Mouse (Mus musculus): ENCODE measurements around the gene Manf.

Gene Manf

DNA sequence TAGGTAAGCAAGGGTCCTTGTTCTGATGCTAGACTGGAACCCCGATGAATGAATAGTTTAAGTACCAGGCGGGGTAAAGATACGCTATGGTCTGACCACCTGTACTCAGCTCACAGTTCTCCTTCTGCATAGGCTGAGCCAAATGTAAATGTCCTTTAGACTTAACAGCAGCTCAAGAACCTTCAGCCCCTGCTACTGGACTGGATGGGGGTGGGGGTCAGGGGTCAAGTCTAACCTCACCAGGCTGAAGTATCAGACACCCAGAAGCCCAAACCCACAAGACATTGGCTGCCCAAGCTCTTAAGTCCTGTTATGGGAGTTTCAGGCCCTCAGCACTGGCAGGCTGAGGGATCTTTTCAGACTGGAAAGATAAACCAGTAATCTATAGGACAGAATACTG is 3.4 kb downstream of the Manf start:
- ChIA-PET POLR2A (interaction anchor here in 2 of 4 experiments (0.6 to 2.2 kb wide), 8 partner anchors 10 to 203 kb away, joined by 3 to 9 read pairs (median 4); partner anchors contain the start of gene Tex264 (in 1 of the 2)), CTCF (no interaction called here)

DNA sequence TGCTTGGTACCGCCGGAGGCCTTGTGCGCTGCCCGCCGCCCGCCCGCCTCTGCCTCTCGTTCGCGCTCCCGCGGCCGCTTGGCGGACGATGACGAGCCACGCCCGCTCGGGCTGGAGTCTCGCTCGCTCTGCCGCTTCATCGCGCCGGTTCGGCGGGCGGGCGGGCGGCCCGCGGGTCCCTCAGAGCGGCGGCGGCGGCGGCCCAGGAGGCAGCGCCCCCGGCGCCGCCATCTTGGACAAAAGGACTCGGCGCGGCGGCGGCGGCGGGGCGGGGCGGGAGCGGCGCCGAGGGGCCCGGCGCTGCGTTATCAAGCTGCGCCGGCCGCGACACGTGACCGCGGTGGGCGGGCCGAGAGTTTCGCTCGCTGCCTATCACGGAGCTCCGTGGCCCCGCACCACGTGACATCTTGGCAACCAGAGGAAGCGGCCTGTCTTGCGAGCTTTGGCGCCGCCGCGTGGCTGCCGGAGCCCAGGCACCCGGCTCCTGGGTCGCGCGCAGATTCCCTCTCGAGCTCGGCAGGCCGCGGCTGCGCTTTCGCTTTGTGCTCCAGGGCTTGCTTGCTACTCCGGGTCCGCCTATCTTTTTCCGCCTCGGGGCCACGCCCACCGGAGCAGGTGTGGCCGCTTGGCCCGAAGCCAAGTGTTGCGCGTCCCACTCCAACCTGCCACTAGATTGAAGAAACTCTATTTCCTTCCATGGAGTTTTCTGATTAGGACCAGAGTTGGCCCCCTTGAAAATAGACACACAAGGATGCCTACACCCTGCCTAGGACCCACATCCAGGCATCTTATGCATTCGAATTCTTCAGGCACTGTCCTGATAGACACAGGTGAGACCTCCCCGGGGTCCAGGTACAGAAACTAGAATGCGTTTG is 4.7 kb downstream of the Manf start, which contains the start of gene Rbm15b:
Rbm15b (minus strand) TSS at position 601 of the 875 bp plus-strand sequence.
- ChIA-PET CTCF (interaction anchor here in 3 of 4 experiments (0.8 to 1.5 kb wide), 11 partner anchors 65 to 453 kb away, joined by 3 to 11 read pairs (median 4); partner anchors contain the start of genes 6430571L13Rik (in 1 of the 3), Mapkapk3 (in 1 of the 3) and Parp3 (in 1 of the 3)), POLR2A (interaction anchor here in 3 of 4 experiments (0.6 to 4.0 kb wide), 36 partner anchors 9 to 647 kb away, joined by 3 to 32 read pairs (median 3); partner anchors contain the start of genes Mapkapk3 (in 3 of the 3), 6430571L13Rik (in 1 of the 3), Dock3 (in 1 of the 3) and Grm2 (in 1 of the 3))

DNA sequence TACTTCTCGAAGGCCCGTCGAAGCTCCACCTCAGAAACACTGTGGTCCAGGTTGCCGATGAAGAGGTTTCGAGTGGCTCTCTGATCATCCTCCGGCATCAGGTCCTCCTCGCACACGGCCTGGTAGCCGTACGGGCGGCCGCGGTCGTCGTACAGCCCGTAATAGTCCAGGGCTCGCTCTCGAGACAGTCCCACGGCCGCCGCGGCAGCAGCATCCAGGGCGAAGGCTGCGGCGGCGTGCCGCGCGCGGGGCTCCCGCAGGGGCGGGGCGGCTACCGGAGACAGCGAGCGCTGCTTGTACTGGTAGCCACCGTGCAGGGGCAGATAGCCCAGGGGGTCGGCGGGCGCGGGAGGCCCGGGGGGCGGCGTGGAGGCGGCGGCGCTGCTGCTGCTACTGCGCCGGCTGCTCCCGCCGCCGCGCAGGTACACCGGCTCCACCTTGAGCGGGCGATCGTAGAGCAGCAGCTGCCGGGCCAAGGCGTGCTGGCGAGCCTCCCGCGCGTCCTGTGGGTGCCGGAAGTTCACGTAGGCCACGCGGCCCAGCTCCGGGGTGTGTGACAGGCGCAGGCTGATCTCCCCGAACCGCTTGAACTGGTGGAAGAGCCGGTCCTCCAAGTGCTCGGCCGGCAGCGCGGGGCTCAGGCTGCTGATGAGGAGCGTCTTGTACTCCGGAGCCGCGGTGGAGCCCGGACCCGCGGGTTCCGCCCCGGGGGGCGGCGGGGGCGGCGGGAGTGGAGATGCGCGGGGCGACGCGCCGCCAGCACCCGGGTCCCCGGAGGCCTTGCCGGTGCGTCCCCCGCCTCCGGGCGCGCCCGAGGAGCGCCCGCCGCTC is 5.7 kb downstream of the Manf start:
- ChIA-PET POLR2A (interaction anchor here in 3 of 4 experiments (0.6 to 4.0 kb wide), 19 partner anchors 9 to 410 kb away, joined by 3 to 32 read pairs (median 3); partner anchors contain the start of gene Mapkapk3 (in 1 of the 3)), CTCF (interaction anchor here in 3 of 4 experiments (0.9 to 1.5 kb wide), 10 partner anchors 64 to 442 kb away, joined by 3 to 11 read pairs (median 4); partner anchors contain the start of genes Mapkapk3 (in 1 of the 3) and Parp3 (in 1 of the 3))

DNA sequence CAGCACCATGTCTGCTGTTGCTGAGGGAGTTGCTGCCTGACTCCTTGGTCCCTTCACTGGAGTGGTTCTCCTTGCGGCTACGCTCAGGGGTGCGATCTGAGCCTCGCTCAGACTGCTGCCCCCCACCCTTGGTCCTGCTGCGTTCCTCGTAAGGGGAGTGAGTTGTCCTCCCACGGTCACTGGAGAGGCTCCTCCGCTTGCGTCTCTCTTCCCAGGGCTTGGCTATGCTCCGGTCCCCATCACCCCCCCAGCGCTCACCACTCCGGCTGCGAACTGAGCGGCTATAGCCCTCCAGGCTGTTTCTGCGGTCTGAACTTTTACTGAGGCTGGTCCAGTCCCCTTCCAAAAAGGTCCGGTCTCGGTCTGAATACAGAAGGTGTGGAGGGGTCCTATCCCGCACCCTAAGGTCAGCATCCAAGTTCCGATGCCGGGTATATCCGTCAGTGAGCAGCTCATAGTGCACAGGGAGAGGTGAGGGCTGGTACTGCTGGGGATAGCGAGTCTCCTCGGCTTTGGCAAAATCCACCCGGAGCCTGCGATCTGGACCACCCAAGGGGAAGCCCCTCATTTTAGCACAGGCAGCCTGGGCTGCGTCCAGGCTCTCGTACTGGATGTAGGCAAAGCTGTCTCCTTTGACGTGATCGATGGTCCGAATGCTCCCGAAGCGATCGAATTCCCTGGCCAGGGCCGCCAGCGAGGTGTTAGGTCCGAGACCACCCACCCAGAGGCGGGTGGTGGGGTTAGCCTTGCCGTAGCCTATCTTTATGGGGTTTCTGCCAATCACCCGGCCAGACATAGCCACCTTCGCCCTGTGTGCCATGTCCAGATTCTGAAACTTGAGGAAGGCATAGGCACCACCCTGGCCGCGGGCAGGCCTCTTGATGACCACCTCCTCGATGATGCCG is 6.5 kb downstream of the Manf start:
- ChIA-PET POLR2A (interaction anchor here (0.8 to 4.0 kb wide), 10 partner anchors 9 to 97 kb away, joined by 3 to 32 read pairs (median 4); no protein-coding TSS in a partner anchor), CTCF (no interaction called here)

DNA sequence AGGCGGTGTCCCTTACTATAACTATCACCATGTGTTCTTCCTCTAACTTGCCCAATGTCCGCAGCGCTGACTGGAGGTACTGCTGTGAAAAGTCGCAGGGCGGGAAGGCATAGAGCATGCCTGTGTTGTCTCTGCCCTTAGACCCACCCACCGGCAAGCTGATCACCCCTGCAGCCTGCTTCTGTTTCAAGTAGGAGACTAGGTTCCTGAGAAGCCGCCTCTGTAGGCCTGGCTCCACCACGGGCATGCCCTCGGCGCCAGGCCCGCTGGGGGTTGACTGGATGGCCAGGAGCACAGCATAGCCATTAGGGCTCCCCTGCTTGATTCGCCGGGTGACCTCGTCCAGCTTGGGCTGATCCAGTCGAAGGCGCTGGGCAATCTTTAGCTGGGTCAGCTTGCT is 7.5 kb downstream of the Manf start:
- ChIA-PET POLR2A (interaction anchor here in 3 of 4 experiments (0.8 to 4.0 kb wide), 11 partner anchors 8 to 208 kb away, joined by 3 to 32 read pairs (median 5); partner anchors contain the start of gene Tex264 (in 1 of the 3)), CTCF (interaction anchor here in 1 of 4 experiments (0.6 kb wide), 1 partner anchor 459 kb away, joined by 3 read pairs; no protein-coding TSS in a partner anchor)

DNA sequence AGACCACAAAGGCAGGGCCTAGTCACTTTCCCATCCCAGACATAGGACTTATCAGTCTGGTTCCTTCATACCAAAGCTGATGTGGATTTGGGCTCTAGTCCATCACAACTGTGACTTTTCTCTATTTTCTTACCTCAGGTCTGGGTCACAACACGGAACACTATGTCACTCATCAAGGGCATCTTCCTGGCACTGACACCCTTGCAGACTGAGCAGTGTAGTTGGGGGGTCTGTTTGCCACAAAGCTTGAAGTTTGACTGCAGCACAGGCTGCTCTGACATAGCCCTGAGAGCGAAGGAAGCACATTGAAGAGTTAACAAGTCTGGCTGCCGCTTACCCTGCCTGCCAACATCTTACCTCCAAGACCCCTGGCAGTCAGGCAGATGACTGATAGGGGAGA is 8.7 kb downstream of the Manf start:
- CTCF ChIA-PET = no interaction called here
- POLR2A ChIA-PET = interaction anchor here in 2 of 4 experiments (0.5 to 3.4 kb wide), 8 partner anchors 8 to 207 kb away, joined by 3 to 27 read pairs (median 6); partner anchors contain the start of genes Manf (in 2 of the 2) and Tex264 (in 1 of the 2)

DNA sequence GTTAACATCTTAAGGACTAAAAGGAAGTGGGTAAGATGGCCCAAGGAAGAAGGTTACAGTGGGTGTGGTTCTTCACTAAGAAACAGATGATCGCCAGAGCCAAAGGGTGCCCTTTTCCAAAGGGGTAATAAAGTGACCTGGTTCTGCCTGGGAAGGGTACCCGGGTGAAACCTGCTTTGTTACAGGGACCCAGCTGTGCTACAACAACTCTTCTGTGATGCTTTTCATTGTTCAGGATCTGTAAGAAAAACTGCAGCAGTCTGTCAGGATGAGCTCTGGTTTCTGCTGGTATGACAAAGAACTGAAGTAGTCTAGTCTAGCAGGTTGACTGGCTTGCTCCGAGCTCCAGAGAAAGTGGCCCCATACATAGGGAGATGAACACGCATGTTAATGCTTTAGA is 9.6 kb downstream of the Manf start:
- ChIA-PET POLR2A (interaction anchor here in 3 of 4 experiments (0.9 to 3.4 kb wide), 10 partner anchors 9 to 204 kb away, joined by 3 to 27 read pairs (median 4); partner anchors contain the start of gene Manf (in 2 of the 3)), CTCF (interaction anchor here in 1 of 4 experiments (0.6 kb wide), 1 partner anchor 731 kb away, joined by 8 read pairs; no protein-coding TSS in a partner anchor)

DNA sequence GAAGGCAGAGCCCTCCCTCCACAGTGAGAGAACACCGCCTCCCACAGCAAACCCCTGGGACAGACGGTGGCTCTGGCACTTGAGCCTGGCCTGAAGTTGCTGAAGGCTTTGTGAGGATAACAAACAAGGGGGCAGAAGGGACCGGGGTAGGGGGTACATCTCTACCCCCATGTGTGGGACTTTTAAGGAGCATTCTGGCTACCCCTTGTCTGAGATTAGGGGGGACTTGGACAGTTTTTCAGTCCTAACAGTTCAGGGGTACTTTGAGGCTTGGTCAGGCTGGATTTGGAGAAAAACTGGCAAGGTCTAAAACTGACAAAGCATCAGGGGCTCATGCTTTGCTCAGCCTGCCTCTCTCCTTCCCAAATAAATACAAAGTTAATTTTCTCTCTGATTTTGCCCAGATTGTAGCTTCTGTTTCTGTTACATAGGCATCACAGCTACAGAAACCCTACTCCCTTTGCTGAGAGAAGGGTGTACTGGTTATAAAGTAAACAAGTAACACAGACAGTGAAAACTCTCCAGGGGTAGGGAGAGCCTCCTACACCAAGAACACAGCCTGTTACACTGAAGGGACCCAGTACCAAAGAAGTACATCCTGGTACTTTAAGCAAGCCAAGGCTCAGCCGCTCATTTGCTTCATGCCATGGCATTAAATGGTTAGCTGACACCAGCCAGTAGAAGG is 10.6 kb downstream of the Manf start:
- POLR2A ChIA-PET = interaction anchor here in 3 of 4 experiments (0.9 to 3.4 kb wide), 10 partner anchors 9 to 203 kb away, joined by 3 to 27 read pairs (median 4); partner anchors contain the start of gene Manf (in 2 of the 3)
- CTCF ChIA-PET = no interaction called here

DNA sequence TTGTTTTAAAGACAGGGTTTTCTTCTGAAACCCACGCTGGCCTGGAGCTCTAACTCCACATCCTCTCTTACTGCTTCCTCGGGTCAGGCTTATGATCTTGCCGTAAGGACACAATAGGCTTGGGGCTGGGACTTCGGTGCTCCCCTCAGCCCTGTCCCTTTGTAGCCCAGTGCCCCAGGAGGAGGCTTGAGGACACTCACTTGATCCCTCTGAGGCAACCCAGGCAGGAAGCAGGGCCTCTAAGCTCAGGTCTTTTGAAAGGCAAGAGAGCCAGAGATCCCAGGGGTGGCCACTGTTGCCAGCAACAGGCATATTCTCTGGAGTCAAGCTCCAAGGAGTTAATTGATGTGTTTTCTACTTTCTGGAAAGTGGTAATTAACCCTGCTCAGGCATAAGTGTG is 12.3 kb downstream of the Manf start:
- ChIA-PET POLR2A (interaction anchor here in 3 of 4 experiments (0.8 to 1.9 kb wide), 10 partner anchors 9 to 654 kb away, joined by 3 to 6 read pairs (median 4); partner anchors contain the start of genes Manf (in 3 of the 3), Tex264 (in 1 of the 3) and Tmem115 (in 1 of the 3)), CTCF (no interaction called here)

DNA sequence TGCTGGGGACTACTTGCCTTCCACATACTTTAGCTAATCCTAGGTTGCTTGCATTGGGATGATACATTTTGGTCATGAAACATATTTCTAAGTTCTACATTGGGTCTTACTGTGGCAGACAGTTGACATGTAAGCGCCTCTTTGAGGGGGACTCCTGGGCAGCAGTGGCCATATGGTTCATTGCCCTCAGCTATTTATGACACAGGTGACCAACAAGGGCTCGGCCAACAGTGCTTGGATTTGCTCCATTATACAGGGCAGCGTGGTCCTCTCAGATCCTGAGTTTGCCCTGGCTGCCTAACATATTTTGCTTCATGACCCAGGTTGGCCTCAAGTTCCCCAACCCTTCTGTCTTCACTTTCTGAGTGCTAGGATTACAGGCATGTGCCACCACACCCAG is 15.1 kb downstream of the Manf start:
- CTCF ChIA-PET = no interaction called here
- POLR2A ChIA-PET = interaction anchor here in 2 of 4 experiments (0.9 to 5.1 kb wide), 7 partner anchors 9 to 19 kb away, joined by 3 to 32 read pairs (median 5); partner anchors contain the start of genes Manf (in 2 of the 2) and Rbm15b (in 2 of the 2)

DNA sequence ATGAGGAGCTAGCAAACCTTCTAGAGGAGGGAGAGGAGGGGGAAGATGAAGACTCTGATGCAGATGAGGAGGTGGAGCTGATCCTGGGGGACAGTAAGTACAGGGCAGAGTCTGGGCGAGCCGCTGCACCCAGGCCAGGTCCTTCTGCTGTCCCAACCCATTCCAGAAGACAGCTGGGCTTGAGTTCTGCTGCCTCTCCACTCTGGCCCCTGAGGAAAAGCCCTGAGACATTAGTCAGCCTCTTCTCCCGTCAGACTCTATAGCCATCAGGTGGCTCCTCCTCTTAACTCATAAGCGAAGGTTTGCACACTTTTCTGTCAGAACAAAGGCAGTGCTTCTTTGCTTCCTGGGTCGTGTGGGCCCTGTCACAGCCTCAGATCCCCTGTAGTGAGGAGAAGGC is 17.6 kb downstream of the Manf start:
- CTCF ChIA-PET = no interaction called here
- POLR2A ChIA-PET = interaction anchor here in 3 of 4 experiments (0.7 to 5.1 kb wide), 8 partner anchors 10 to 43 kb away, joined by 3 to 32 read pairs (median 4); partner anchors contain the start of genes Manf (in 2 of the 3) and Rbm15b (in 1 of the 3)

DNA sequence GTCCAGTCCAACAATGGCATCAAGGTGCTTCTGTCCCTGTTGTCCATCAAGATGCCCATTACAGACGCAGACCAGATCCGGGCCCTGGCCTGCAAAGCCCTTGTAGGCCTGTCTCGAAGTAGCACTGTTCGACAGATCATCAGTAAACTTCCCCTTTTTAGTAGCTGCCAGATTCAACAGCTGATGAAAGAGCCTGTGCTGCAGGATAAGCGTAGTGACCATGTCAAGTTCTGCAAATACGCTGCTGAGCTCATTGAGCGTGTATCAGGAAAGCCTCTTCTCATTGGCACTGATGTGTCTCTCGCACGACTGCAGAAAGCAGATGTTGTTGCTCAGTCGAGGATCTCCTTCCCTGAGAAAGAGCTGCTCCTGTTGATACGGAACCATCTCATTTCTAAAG is 33.7 kb downstream of the Manf start:
- CTCF ChIA-PET = no interaction called here
- POLR2A ChIA-PET = interaction anchor here in 3 of 4 experiments (0.6 to 1.4 kb wide), 5 partner anchors 12 to 29 kb away, joined by 3 to 4 read pairs (median 3); partner anchors contain the start of gene Rbm15b (in 1 of the 3)

DNA sequence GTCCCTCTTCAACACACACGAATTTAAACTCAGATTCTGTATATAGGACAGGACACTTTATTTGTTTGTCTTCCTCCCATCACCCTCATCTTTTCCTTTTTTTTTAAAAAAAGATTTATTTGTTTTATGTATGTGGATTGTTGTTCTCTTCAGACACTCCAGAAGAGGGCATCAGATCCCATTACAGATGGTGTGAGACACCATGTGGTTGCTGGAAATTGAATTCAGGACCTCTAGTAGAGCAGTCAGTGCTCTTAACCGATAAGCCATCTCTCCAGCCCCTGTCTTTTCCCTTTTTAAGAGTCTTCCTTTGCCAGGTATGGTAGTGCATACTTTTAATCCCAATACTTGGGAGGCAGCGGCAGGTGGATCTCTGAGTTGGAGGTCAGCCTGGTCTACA is 35.1 kb downstream of the Manf start:
- CTCF ChIA-PET = no interaction called here
- POLR2A ChIA-PET = interaction anchor here in 2 of 4 experiments (1.3 to 2.3 kb wide), 2 partner anchors 14 to 32 kb away, joined by 3 to 9 read pairs; no protein-coding TSS in a partner anchor

DNA sequence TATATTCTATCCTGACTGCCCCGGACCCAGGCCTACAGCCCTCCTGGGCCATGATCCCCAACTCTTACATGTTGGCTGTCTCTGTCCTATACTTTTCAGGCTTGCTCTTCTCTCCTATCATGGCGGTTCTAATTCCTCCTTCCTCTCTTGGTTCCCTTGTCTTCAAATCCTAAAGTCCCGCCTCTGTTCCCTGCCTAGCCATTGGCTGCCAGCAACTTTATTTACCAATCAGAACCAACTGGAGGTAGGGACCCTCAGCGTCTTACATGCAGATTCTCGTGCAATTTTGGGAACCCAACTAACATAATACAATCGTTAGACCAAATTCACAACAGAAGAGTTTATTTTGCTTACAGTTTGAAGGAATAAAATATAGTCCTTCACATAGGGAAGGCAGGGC is 49.0 kb downstream of the Manf start:
- CTCF ChIA-PET = no interaction called here
- POLR2A ChIA-PET = interaction anchor here in 2 of 4 experiments (1.0 to 1.6 kb wide), 11 partner anchors 9 to 162 kb away, joined by 3 to 9 read pairs (median 3); partner anchors contain the start of genes Manf (in 2 of the 2) and Rbm15b (in 1 of the 2)

DNA sequence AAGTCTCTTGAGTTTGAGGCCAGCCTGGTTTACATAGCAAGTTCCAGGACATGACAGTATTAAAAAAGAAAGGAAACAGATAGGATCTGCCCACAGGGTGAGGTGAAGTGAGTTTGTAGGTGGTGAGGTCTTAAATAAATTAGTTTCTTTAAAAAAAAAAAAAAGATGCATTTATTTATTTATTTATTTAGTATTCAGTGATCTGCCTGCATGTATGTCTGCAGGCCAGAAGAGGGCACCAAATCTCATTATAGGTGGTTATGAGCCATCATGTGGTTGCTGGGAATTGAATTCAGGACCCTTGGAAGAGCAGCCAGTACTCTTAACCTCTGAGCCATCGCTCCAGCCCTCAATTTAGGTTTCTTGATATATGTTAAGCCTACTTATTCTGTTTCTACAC is 51.2 kb downstream of the Manf start:
- CTCF ChIA-PET = no interaction called here
- POLR2A ChIA-PET = no interaction called here
